Mouse (Mus musculus) liver, embryonic 14.5 days (tissue): ENCODE measurements around the gene Amdhd2. TPM values are rescaled to one million over a fixed set of nuclear protein-coding genes. Genes with fewer than 3 reads are reported as not detected.

Source experiments
- ATAC-seq: fragments of 200-750 bp; cut with Nextera tagmentation; 2 replicates; pipeline ENCODE4 v1.8.0; 2017; ENCODE audit warnings: moderate number of reproducible peaks, mild to moderate bottlenecking, moderate library complexity; ENCODE audit not compliant: insufficient read depth
- DNase-seq, 3 experiments: peaks; one replicate each; pipeline ENCODE4 v3.0.0-alpha.2; 2012 to 2013; ENCODE audit warnings: low read depth in 3 of 3, low spot score in 3 of 3
- H3K27ac ChIP-seq: fragments of 300-500 bp; sonication (generic); 2 replicates; pipeline ENCODE4 v1.5.1; 2014; ENCODE audit warnings: moderate library complexity, mild to moderate bottlenecking, control low read depth, inconsistent platforms
- H3K27me3 ChIP-seq: fragments of 300-500 bp; sonication (generic); 2 replicates; pipeline ENCODE4 v1.6.1; 2014; ENCODE audit warnings: mild to moderate bottlenecking, low read length, moderate library complexity; ENCODE audit not compliant: control insufficient read depth, insufficient read depth
- H3K36me3 ChIP-seq: fragments of 300-500 bp; sonication (generic); replicated peaks from 2 replicates; pipeline ENCODE4 v1.6.1; 2014; ENCODE audit warnings: low read depth; ENCODE audit not compliant: control insufficient read depth, insufficient read depth
- H3K4me1 ChIP-seq, 2 experiments: fragments of 200-500 bp in 1 of 2; fragments of 300-500 bp in 1 of 2; sonication (generic) in 1 of 2; replicated peaks; 2 replicates each; pipeline ENCODE4 v1.6.1; 2012 to 2014; ENCODE audit warnings: antibody characterized with exemption in 1 of 2, inconsistent platforms in 1 of 2, low read length in 1 of 2; ENCODE audit not compliant: control insufficient read depth in 2 of 2, insufficient read depth in 2 of 2
- H3K4me2 ChIP-seq: fragments of 300-500 bp; sonication (generic); 2 replicates; pipeline ENCODE4 v1.6.1; 2014; ENCODE audit warnings: low read depth, mild to moderate bottlenecking, control low read depth, moderate library complexity
- H3K4me3 ChIP-seq, 2 experiments: fragments of 200-500 bp in 1 of 2; fragments of 300-500 bp in 1 of 2; sonication (generic) in 1 of 2; 2 replicates each; pipeline ENCODE4 v1.5.1; 2012 to 2014; ENCODE audit warnings: low read depth in 2 of 2, low read length in 2 of 2, mild to moderate bottlenecking in 2 of 2, control low read depth in 1 of 2, inconsistent platforms in 1 of 2, moderate library complexity in 1 of 2; ENCODE audit not compliant: insufficient read depth in 1 of 2
- H3K9ac ChIP-seq: fragments of 300-500 bp; sonication (generic); replicated peaks from 2 replicates; pipeline ENCODE4 v1.6.1; 2014; ENCODE audit warnings: mild to moderate bottlenecking, control low read depth, moderate library complexity
- H3K9me3 ChIP-seq: fragments of 300-500 bp; sonication (generic); 2 replicates; pipeline ENCODE4 v1.6.1; 2016; ENCODE audit warnings: low read length, mixed read lengths; ENCODE audit not compliant: control insufficient read depth
- CTCF ChIP-seq: IDR thresholded peaks from 2 replicates; pipeline ENCODE4 v1.5.1; 2016; ENCODE audit warnings: antibody characterized with exemption, low read depth, control low read depth
- EP300 ChIP-seq: IDR thresholded peaks from 2 replicates; pipeline ENCODE4 v1.6.1; 2016; ENCODE audit warnings: antibody characterized with exemption, low read depth
- WGBS: fragments of 180-500 bp; shearing (Covaris S2); extraction: QIAGEN DNeasy Blood & Tissue Kit; methylation state at CpG from one replicate; pipeline ENCODE4 v1.1.7; 2014; ENCODE audit not compliant: insufficient replicate concordance; 5-methylcytosine and 5-hydroxymethylcytosine counted together
- polyA plus RNA-seq, 2 experiments: library from polyadenylated mRNA; depleted of rRNA in 1 of 2; stranded (reverse) in 1 of 2; unstranded in 1 of 2; fragments of >200 nt; fragmentation: Nextera tagmentation in 1 of 2; extraction: Ambion mirVana in 1 of 2; gene quantifications; 2 replicates each; pipeline versions ENCODE4 v1.2.1 to v1.2.3; 2012 to 2014

Gene Amdhd2
- polyA plus RNA-seq, 2 experiments, result 11.6 to 17.6 TPM

DNA sequence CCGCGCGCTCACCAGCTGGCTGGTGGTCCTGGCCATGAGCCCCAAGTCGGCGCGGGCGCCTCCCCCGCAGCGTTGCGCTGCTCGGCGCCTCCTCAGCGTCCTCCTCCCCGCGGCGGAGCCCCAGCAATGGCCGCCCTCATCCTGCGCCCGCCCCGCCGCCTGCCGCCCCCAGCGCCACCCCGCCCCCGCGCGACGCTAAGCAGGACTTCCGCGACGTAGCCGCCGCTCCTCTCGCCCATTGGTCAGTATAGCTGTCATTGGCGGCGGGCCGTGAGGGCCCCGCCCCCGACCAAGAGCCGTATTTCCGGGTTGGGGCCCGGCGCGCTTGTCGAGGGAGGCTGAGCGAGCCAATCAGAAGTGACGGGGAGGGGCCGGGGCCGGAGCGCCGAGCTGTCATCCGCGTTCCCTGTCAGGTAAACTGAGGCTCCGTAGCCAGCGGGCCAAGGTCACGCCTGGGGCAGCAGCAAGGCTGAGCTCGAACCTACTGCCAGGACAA lies 22.1 kb downstream of the Amdhd2 start:
- TF ChIP-seq EP300, result no peak
- 0 out of 2 replicates have a peak, but pooled peaks have one; percentile 11 for TF ChIP-seq CTCF
- H3K27me3 ChIP-seq, result no peaks in the 10 kb centered on the region
- H3K27ac ChIP-seq, result peak overlapping the region; percentile 77
- DNase-seq (peak; percentile 95 to 97 (median 96)), ATAC-seq (peak; percentile 95)
- no peaks in the 10 kb centered on the region; the same call in 1 of the 2 replicates for H3K36me3 ChIP-seq
- peak overlapping the region; percentile 94 for H3K9ac ChIP-seq
- H3K4me1 ChIP-seq, result peaks cover 13 to 22% of the 10 kb centered on the region in 2 experiments
- WGBS, result under 1% methylated on average over 53 of the region's 57 CpGs
- H3K9me3 ChIP-seq, result no peaks in the 10 kb centered on the region
- peak overlapping the region; percentile 90 for H3K4me2 ChIP-seq
- H3K4me3 ChIP-seq, result peak overlapping the region; percentile 93 to 96

DNA sequence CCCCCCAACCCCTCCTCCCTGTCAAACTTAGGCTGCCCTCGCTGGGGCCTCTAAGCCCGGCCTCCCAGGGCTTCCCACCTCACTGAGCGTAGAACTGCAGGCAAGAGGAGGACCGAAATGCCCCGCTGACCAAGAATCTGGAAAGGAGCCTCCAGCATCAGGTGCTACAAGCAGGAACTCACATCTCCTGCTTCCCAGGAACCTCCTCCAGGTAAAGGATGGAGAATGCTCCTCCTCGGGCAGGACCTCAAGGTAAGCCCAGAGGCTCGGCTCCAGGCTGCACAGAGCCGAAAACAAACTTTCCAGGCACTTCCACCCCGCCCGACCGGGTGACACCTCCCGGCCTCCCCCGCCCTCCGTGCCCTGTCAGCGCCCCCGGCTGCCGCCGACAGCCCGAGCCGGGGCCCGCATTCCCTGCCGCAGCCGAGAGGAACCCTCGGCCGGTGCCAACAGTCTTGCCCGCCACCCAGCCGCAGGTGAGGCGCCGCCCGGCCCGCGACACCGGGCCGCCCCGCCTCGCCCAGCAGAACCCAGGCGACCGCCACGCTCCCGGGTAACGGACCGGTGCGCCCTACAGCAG lies 22.6 kb downstream of the Amdhd2 start:
- no peaks in the 10 kb centered on the region; the same call in 1 of the 2 replicates for H3K36me3 ChIP-seq
- peaks cover 13 to 22% of the 10 kb centered on the region in 2 experiments for H3K4me1 ChIP-seq
- peak in 1 of 3 experiments; percentile 41 for DNase-seq
- H3K27ac ChIP-seq, result peak overlapping the region; percentile 77
- peak overlapping the region; percentile 94 for H3K9ac ChIP-seq
- TF ChIP-seq CTCF (no peak), EP300 (no peak)
- 0% methylated on average over 38 of the region's 43 CpGs for WGBS
- H3K4me3 ChIP-seq, result peak overlapping the region; percentile 93 to 96
- ATAC-seq, result peak; percentile 64
- peak overlapping the region; percentile 88 for H3K4me2 ChIP-seq
- H3K9me3 ChIP-seq, result no peaks in the 10 kb centered on the region
- no peaks in the 10 kb centered on the region for H3K27me3 ChIP-seq

DNA sequence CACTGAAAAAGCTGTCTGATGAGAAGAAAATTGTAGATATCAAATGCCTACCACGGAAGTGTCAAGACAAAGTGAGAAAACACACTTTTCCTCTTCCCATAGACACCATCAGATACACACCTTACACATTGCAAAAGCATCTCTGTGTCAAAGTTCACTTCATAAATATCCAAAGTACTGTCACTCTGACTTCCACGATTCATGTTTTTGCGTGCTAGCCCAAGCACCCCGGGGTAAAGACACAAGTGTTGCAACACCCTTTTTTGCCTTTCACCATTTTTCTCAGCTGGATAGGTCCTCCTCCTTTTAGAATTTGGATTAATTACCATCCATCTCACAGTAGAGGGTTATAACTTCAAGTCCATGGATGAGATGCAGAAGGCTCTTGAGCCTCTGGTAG lies 23.6 kb downstream of the Amdhd2 start:
- ATAC-seq (no peak), DNase-seq (no peak)
- peak overlapping the region; percentile 93 to 96 for H3K4me3 ChIP-seq
- TF ChIP-seq CTCF, result no peak
- TF ChIP-seq EP300, result no peak
- peaks cover 13 to 22% of the 10 kb centered on the region in 2 experiments for H3K4me1 ChIP-seq
- 77% methylated on average over 4 of the region's 4 CpGs for WGBS
- no peaks in the 10 kb centered on the region for H3K27me3 ChIP-seq
- no peak overlapping the region for H3K27ac ChIP-seq
- H3K9me3 ChIP-seq, result no peaks in the 10 kb centered on the region
- H3K4me2 ChIP-seq, result peak overlapping the region; percentile 88
- H3K9ac ChIP-seq, result peak overlapping the region; percentile 94
- H3K36me3 ChIP-seq, result no peaks in the 10 kb centered on the region; the same call in 1 of the 2 replicates

DNA sequence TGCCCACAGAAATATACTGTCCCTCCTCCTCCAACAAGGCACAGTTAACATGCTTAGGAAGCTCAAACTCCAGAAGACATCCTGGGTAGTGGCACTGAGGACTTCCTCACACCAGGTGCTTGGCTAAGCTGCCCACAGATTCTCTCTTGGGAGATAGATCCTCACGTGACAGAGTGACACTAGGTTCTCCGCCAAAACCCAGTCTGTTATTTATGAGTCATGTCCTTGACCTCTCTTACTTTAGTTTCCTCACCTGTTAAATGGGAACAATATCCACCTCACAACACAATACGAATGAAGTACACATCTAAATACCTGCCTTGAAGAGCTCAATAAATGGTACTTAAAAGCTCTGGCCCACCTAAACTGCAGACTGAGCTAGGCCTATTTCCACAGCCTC lies 24.3 kb downstream of the Amdhd2 start:
- DNase-seq (no peak), ATAC-seq (no peak)
- Histone ChIP-seq H3K4me2 (no peak overlapping the region; the same call in 1 of the 2 replicates), H3K4me1 (peaks cover 16 to 25% of the 10 kb centered on the region in 2 experiments), H3K9ac (no peak overlapping the region), H3K9me3 (no peaks in the 10 kb centered on the region), H3K27ac (no peak overlapping the region), H3K27me3 (no peaks in the 10 kb centered on the region), H3K36me3 (no peaks in the 10 kb centered on the region; the same call in 1 of the 2 replicates), H3K4me3 (no peak overlapping the region; a peak in 1 of 4 replicates)
- TF ChIP-seq CTCF (no peak), EP300 (no peak)
- 75% methylated on average over 3 of the region's 3 CpGs for WGBS

DNA sequence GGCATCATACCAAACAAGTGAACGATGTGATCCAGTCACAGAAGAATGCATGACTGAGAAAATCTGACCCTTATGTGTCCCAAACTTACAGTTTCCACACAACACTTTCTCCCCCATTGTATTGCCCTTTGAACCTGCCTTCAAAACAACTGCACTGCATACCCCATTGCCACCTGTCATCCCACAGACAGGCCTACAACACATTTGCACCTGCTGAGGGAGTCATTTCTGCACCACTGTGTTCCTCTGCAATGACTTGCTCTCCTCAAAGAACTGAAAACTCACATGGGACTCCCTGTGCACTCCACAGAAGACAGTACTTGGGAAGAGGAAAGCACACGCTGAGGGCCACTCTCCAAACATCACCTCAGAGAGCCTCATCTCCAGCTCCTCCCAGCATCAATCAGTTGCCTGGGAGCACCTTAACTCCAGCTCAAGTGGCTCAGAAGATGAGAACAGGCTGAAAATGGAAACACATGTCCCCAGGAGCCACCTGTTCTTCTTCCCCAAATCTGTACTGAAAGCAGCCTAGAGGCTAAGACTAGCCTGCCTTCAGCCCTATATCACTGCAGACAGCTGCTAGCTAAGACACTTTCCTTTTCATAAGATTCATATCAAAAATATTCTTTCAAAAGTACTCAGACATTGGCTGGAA lies 26.2 kb downstream of the Amdhd2 start:
- H3K27ac ChIP-seq, result no peak overlapping the region

More for the DNA sequence above, 26.2 kb downstream of the Amdhd2 start:
- no peaks in the 10 kb centered on the region for H3K9me3 ChIP-seq
- 76% methylated on average over 2 of the region's 2 CpGs for WGBS
- H3K4me1 ChIP-seq, result peaks cover 18 to 28% of the 10 kb centered on the region in 2 experiments
- H3K9ac ChIP-seq, result no peak overlapping the region
- H3K4me3 ChIP-seq, result no peak overlapping the region
- H3K36me3 ChIP-seq, result no peaks in the 10 kb centered on the region; the same call in 1 of the 2 replicates
- no peak for DNase-seq
- no peaks in the 10 kb centered on the region for H3K27me3 ChIP-seq
- no peak for ATAC-seq
- H3K4me2 ChIP-seq, result no peak overlapping the region
- TF ChIP-seq EP300, result no peak
